Mouse (Mus musculus) stomach, embryonic 16.5 days (tissue): ENCODE measurements at regions not wholly inside any gene's neighbourhood (a gene's known extent, or its start where the extent isn't known, plus 50 kb on each side); places are given as distances from the start of the nearest gene placed in this dataset.

Experiments used
- ATAC-seq: fragments of 200-750 bp; cut with Nextera tagmentation; 2 replicates; pipeline ENCODE4 v1.8.0; 2017; ENCODE audit warnings: moderate number of reproducible peaks, moderate TSS enrichment; ENCODE audit not compliant: insufficient read depth, low FRiP score
- H3K27ac ChIP-seq: fragments of 300-500 bp; sonication (generic); 2 replicates; pipeline ENCODE4 v1.5.1; 2014; ENCODE audit warnings: low read length
- H3K27me3 ChIP-seq: fragments of 300-500 bp; sonication (generic); 2 replicates; pipeline ENCODE4 v1.6.1; 2014; ENCODE audit warnings: low read length, control low read depth, mixed read lengths; ENCODE audit not compliant: control insufficient read depth, insufficient read depth
- H3K36me3 ChIP-seq: fragments of 300-500 bp; sonication (generic); 2 replicates; pipeline ENCODE4 v1.6.1; 2014; ENCODE audit warnings: low read length; ENCODE audit not compliant: control insufficient read depth, insufficient read depth
- H3K4me1 ChIP-seq: fragments of 300-500 bp; sonication (generic); 2 replicates; pipeline ENCODE4 v1.6.1; 2014; ENCODE audit warnings: low read length, control low read depth, mixed read lengths; ENCODE audit not compliant: control insufficient read depth, insufficient read depth
- H3K4me2 ChIP-seq: fragments of 300-500 bp; sonication (generic); 2 replicates; pipeline ENCODE4 v1.6.1; 2014; ENCODE audit warnings: low read depth, low read length, mixed read lengths
- H3K4me3 ChIP-seq: fragments of 300-500 bp; sonication (generic); replicated peaks from 2 replicates; pipeline ENCODE4 v1.5.1; 2014; ENCODE audit warnings: mild to moderate bottlenecking, low read length
- H3K9ac ChIP-seq: fragments of 300-500 bp; sonication (generic); 2 replicates; pipeline ENCODE4 v1.6.1; 2014; ENCODE audit warnings: low read length
- H3K9me3 ChIP-seq: fragments of 300-500 bp; sonication (generic); replicated peaks from 2 replicates; pipeline ENCODE4 v1.6.1; 2016; ENCODE audit warnings: low read length, control low read depth; ENCODE audit not compliant: control insufficient read depth
- WGBS: fragments of 180-500 bp; shearing (Covaris S2); extraction: QIAGEN DNeasy Blood & Tissue Kit; methylation state at CpG from one replicate; pipeline ENCODE4 v1.1.7; 2014; 5-methylcytosine and 5-hydroxymethylcytosine counted together

GRCm38 (mm10) chr13:10557559-10557958 is 196.9 kb upstream of the Chrm3 start:
- no peaks in the 10 kb centered on the region for H3K27me3 ChIP-seq
- H3K4me1 ChIP-seq, result no peaks in the 10 kb centered on the region
- no peak overlapping the region for H3K4me2 ChIP-seq
- no peaks in the 10 kb centered on the region for H3K36me3 ChIP-seq
- no peak overlapping the region for H3K9ac ChIP-seq
- no peak overlapping the region for H3K4me3 ChIP-seq
- H3K9me3 ChIP-seq, result no peaks in the 10 kb centered on the region
- no peak for ATAC-seq
- WGBS, result 84% methylated on average over 1 of the region's 1 CpGs
- no peak overlapping the region for H3K27ac ChIP-seq

GRCm38 (mm10) chr13:10554595-10554994 is 193.9 kb upstream of the Chrm3 start:
- Histone ChIP-seq H3K9me3 (no peaks in the 10 kb centered on the region), H3K4me3 (no peak overlapping the region), H3K9ac (no peak overlapping the region), H3K36me3 (no peaks in the 10 kb centered on the region), H3K4me2 (no peak overlapping the region), H3K4me1 (no peaks in the 10 kb centered on the region), H3K27me3 (no peaks in the 10 kb centered on the region), H3K27ac (no peak overlapping the region)
- 79% methylated on average over 2 of the region's 2 CpGs for WGBS
- ATAC-seq, result no peak

- Histone ChIP-seq H3K9ac (no peak overlapping the region), H3K36me3 (no peaks in the 10 kb centered on the region), H3K4me3 (no peak overlapping the region), H3K4me2 (no peak overlapping the region), H3K27ac (no peak overlapping the region), H3K27me3 (no peaks in the 10 kb centered on the region), H3K9me3 (0 out of 2 replicates have a peak, but pooled peaks cover 3% of the 10 kb centered on the region), H3K4me1 (no peaks in the 10 kb centered on the region)
- ATAC-seq, result no peak
- WGBS, result 83% methylated on average over 1 of the region's 1 CpGs
These were observed 182.1 kb upstream of the Chrm3 start for GRCm38 (mm10) chr13:10542723-10543122.

- WGBS, result 80% methylated on average over 8 of the region's 8 CpGs
- H3K4me1 ChIP-seq, result no peaks in the 10 kb centered on the region
- H3K27ac ChIP-seq, result no peak overlapping the region
- no peak for ATAC-seq
- H3K27me3 ChIP-seq, result no peaks in the 10 kb centered on the region
- 0 out of 2 replicates have a peak, but pooled peaks cover 3% of the 10 kb centered on the region for H3K9me3 ChIP-seq
- no peak overlapping the region for H3K4me3 ChIP-seq
- no peak overlapping the region for H3K4me2 ChIP-seq
- H3K36me3 ChIP-seq, result no peaks in the 10 kb centered on the region
- no peak overlapping the region for H3K9ac ChIP-seq
These were observed 179.7 kb upstream of the Chrm3 start for GRCm38 (mm10) chr13:10540197-10540940.

- WGBS, result 77% methylated on average over 4 of the region's 4 CpGs
- no peaks in the 10 kb centered on the region for H3K4me1 ChIP-seq
- no peak overlapping the region for H3K4me2 ChIP-seq
- H3K27ac ChIP-seq, result no peak overlapping the region
- no peak overlapping the region for H3K4me3 ChIP-seq
- no peak for ATAC-seq
- no peak overlapping the region for H3K9ac ChIP-seq
- H3K27me3 ChIP-seq, result no peaks in the 10 kb centered on the region
- no peaks in the 10 kb centered on the region for H3K36me3 ChIP-seq
- 0 out of 2 replicates have a peak, but pooled peaks cover 3% of the 10 kb centered on the region for H3K9me3 ChIP-seq
These were observed 178.3 kb upstream of the Chrm3 start for GRCm38 (mm10) chr13:10538927-10539326.

GRCm38 (mm10) chr13:10527251-10527650 is 166.6 kb upstream of the Chrm3 start:
- no peak overlapping the region for H3K4me2 ChIP-seq
- no peaks in the 10 kb centered on the region for H3K4me1 ChIP-seq
- no peaks in the 10 kb centered on the region for H3K27me3 ChIP-seq
- WGBS, result 79% methylated on average over 2 of the region's 2 CpGs
- no peak overlapping the region for H3K9ac ChIP-seq
- no peaks in the 10 kb centered on the region for H3K36me3 ChIP-seq
- H3K4me3 ChIP-seq, result no peak overlapping the region
- no peak for ATAC-seq
- H3K27ac ChIP-seq, result no peak overlapping the region
- no peaks in the 10 kb centered on the region for H3K9me3 ChIP-seq

- H3K9me3 ChIP-seq, result no peaks in the 10 kb centered on the region
- WGBS, result 51% methylated on average over 5 of the region's 5 CpGs
- no peaks in the 10 kb centered on the region for H3K27me3 ChIP-seq
- no peak overlapping the region for H3K4me2 ChIP-seq
- H3K27ac ChIP-seq, result no peak overlapping the region
- no peak overlapping the region for H3K9ac ChIP-seq
- no peak overlapping the region for H3K4me3 ChIP-seq
- peak; percentile 79; the same call in 1 of the 2 replicates for ATAC-seq
- no peaks in the 10 kb centered on the region for H3K4me1 ChIP-seq
- H3K36me3 ChIP-seq, result no peaks in the 10 kb centered on the region
These were observed 166.0 kb upstream of the Chrm3 start for GRCm38 (mm10) chr13:10526470-10527207.

- no peaks in the 10 kb centered on the region for H3K9me3 ChIP-seq
- no peak overlapping the region for H3K27ac ChIP-seq
- ATAC-seq, result no peak
- WGBS, result 33% methylated on average over 7 of the region's 7 CpGs
- no peaks in the 10 kb centered on the region for H3K27me3 ChIP-seq
- no peaks in the 10 kb centered on the region for H3K36me3 ChIP-seq
- H3K4me2 ChIP-seq, result no peak overlapping the region
- no peak overlapping the region for H3K9ac ChIP-seq
- H3K4me3 ChIP-seq, result no peak overlapping the region
- H3K4me1 ChIP-seq, result no peaks in the 10 kb centered on the region
These were observed 143.6 kb upstream of the Chrm3 start for GRCm38 (mm10) chr13:10504211-10504610.

GRCm38 (mm10) chr13:10455323-10455722 is 94.7 kb upstream of the Chrm3 start:
- H3K4me3 ChIP-seq, result no peak overlapping the region
- H3K4me2 ChIP-seq, result no peak overlapping the region
- H3K27ac ChIP-seq, result no peak overlapping the region
- ATAC-seq, result no peak
- H3K4me1 ChIP-seq, result no peaks in the 10 kb centered on the region
- WGBS, result 86% methylated on average over 6 of the region's 6 CpGs
- H3K36me3 ChIP-seq, result no peaks in the 10 kb centered on the region
- H3K9ac ChIP-seq, result no peak overlapping the region
- peaks cover 2% of the 10 kb centered on the region; the same call in 1 of the 2 replicates for H3K9me3 ChIP-seq
- no peaks in the 10 kb centered on the region for H3K27me3 ChIP-seq
